15 mouse cellular contexts compared by ENCODE assay signal in genomic region chr4:41678863-41679262, GRCm38 (mm10). TPM values are rescaled to one million over a fixed set of nuclear protein-coding genes. Genes with fewer than 3 reads are reported as not detected.
DNase-seq lines count a peak whose midpoint lies in the region; ATAC-seq lines count a peak whose summit lies in the region.
"Had no signal": no experiment of that assay in that cellular context is flagged by ENCODE, and none has a peak within 500 bp of the region (broad histone marks: within the 10 kb centered on the region; RNA-seq: fewer than 3 reads in every experiment).

No protein-coding gene starts in this region.

- H3K4me2 ChIP-seq in heart, embryonic 16.5 days (ENCODE audit: low read depth, low read length): no peak overlapping the region
- H3K4me2 ChIP-seq in midbrain, embryonic 11.5 days: no peak overlapping the region
- no peak overlapping the region for H3K4me2 ChIP-seq in midbrain, embryonic 15.5 days
- H3K4me2 ChIP-seq: embryonic facial prominence, embryonic 15.5 days; liver, embryonic 11.5 days had no signal

- no peak overlapping the region for H3K4me3 ChIP-seq in heart, embryonic 16.5 days (ENCODE audit: low read length)
- no peak overlapping the region for H3K4me3 ChIP-seq in midbrain, embryonic 11.5 days (ENCODE audit: low read depth, low read length)
- no peak overlapping the region for H3K4me3 ChIP-seq in midbrain, embryonic 15.5 days
- H3K4me3 ChIP-seq: embryonic facial prominence, embryonic 15.5 days; neural tube, embryonic 12.5 days had no signal

- 0 out of 2 replicates have a peak overlapping the region, but pooled peaks have one; percentile 26 for H3K9ac ChIP-seq in heart, embryonic 16.5 days (ENCODE audit: low read length)
- H3K9ac ChIP-seq in midbrain, embryonic 11.5 days (ENCODE audit: low read length): 0 out of 2 replicates have a peak overlapping the region, but pooled peaks have one; percentile 36
- H3K9ac ChIP-seq in midbrain, embryonic 15.5 days: no peak overlapping the region
- H3K9ac ChIP-seq: embryonic facial prominence, embryonic 15.5 days; neural tube, embryonic 12.5 days had no signal

- ATAC-seq in heart, embryonic 16.5 days (replicated peaks; ENCODE audit: extremely low read depth, insufficient read depth, low FRiP score): no peak
- ATAC-seq in midbrain, embryonic 11.5 days (ENCODE audit: low FRiP score): no peak
- no peak for ATAC-seq in midbrain, embryonic 15.5 days (replicated peaks)

- H3K27me3 ChIP-seq in heart, embryonic 16.5 days (ENCODE audit: control insufficient read depth, insufficient read depth, low read length): peaks cover 6% of the 10 kb centered on the region
- no peaks in the 10 kb centered on the region for H3K27me3 ChIP-seq in midbrain, embryonic 11.5 days (ENCODE audit: control insufficient read depth, insufficient read depth, low read length)
- no peaks in the 10 kb centered on the region for H3K27me3 ChIP-seq in midbrain, embryonic 15.5 days (replicated peaks)
- H3K27me3 ChIP-seq: embryonic facial prominence, embryonic 15.5 days; neural tube, embryonic 12.5 days had no signal

- H3K4me1 ChIP-seq in heart, embryonic 16.5 days (ENCODE audit: control insufficient read depth, insufficient read depth, low read length): peaks cover 27% of the 10 kb centered on the region
- peaks cover 60% of the 10 kb centered on the region for H3K4me1 ChIP-seq in midbrain, embryonic 11.5 days (ENCODE audit: control insufficient read depth, insufficient read depth, low read length)
- peaks cover 59% of the 10 kb centered on the region for H3K4me1 ChIP-seq in midbrain, embryonic 15.5 days

- no peaks in the 10 kb centered on the region for H3K9me3 ChIP-seq in heart, embryonic 16.5 days (replicated peaks; ENCODE audit: control insufficient read depth, low read length)
- no peaks in the 10 kb centered on the region for H3K9me3 ChIP-seq in midbrain, embryonic 11.5 days (ENCODE audit: control insufficient read depth, low read length)
- H3K9me3 ChIP-seq in midbrain, embryonic 15.5 days: no peaks in the 10 kb centered on the region
- H3K9me3 ChIP-seq: embryonic facial prominence, embryonic 15.5 days; neural tube, embryonic 12.5 days had no signal

- H3K36me3 ChIP-seq in heart, embryonic 16.5 days (ENCODE audit: control insufficient read depth, insufficient read depth): no peaks in the 10 kb centered on the region
- peaks cover 12% of the 10 kb centered on the region for H3K36me3 ChIP-seq in midbrain, embryonic 11.5 days (ENCODE audit: control insufficient read depth, insufficient read depth, low read length)
- H3K36me3 ChIP-seq in midbrain, embryonic 15.5 days (replicated peaks): no peaks in the 10 kb centered on the region
- H3K36me3 ChIP-seq: embryonic facial prominence, embryonic 15.5 days had no signal

- H3K27ac ChIP-seq in heart, embryonic 16.5 days (ENCODE audit: low read length): no peak overlapping the region
- H3K27ac ChIP-seq in midbrain, embryonic 11.5 days (ENCODE audit: low read depth, low read length): no peak overlapping the region
- H3K27ac ChIP-seq in midbrain, embryonic 15.5 days: no peak overlapping the region
- H3K27ac ChIP-seq: embryonic facial prominence, embryonic 15.5 days; macrophage; neural tube, embryonic 12.5 days had no signal

- peak; percentile 67 to 92 for DNase-seq in adrenal gland, adult (ENCODE audit: inconsistent age in 2 of 2, low spot score in 1 of 2)
- no peak for DNase-seq in adrenal gland, postnatal 4 days (ENCODE audit: low spot score in 2 of 2)
- DNase-seq in heart, adult 11 months: no peak
- no peak for DNase-seq in midbrain, embryonic 11.5 days (ENCODE audit: low spot score, missing footprints)
- DNase-seq in layer of hippocampus, adult 9-10 months (ENCODE audit: low spot score): no peak
- DNase-seq in ovary, postnatal 14 days (ENCODE audit: low spot score): no peak
- DNase-seq: cerebellum, adult 18-20 months; gastrocnemius, postnatal 14 days; thymus, adult 2 months had no signal

- 44% methylated on average over 6 of the region's 6 CpGs for WGBS in heart, embryonic 16.5 days
- 66% methylated on average over 6 of the region's 6 CpGs for WGBS in midbrain, embryonic 11.5 days
- 68% methylated on average over 6 of the region's 6 CpGs for WGBS in midbrain, embryonic 15.5 days

RNA-seq across cellular contexts. Expression of gene Cntfr, which starts 18.0 kb away (rescaled TPM):
- total RNA-seq in adrenal gland, postnatal 4 days (2021): 10 to 100 TPM; 46.1 to 52.3 TPM
- 1.5 and 2.0 TPM in 2 replicates for polyA plus RNA-seq in heart, embryonic 16.5 days (2015; fragmentation: Nextera tagmentation; extraction: Ambion mirVana)
- 25.7 and 33.8 TPM in 2 replicates for polyA plus RNA-seq in midbrain, embryonic 11.5 days (2014; fragmentation: Nextera tagmentation; extraction: Ambion mirVana)
- polyA plus RNA-seq in midbrain, embryonic 15.5 days (2015; fragmentation: Nextera tagmentation; extraction: Ambion mirVana): 28.1 and 32.2 TPM in 2 replicates
- polyA plus RNA-seq: macrophage had no signal

RNA-seq across cellular contexts. Expression of gene Il11ra1, which starts 20.9 kb away (rescaled TPM):
- 10 to 100 TPM; 87.9 to 89.4 TPM for total RNA-seq in adrenal gland, postnatal 4 days (2021)
- polyA plus RNA-seq in heart, embryonic 16.5 days (2015; fragmentation: Nextera tagmentation; extraction: Ambion mirVana): 134 and 142 TPM in 2 replicates
- polyA plus RNA-seq in midbrain, embryonic 11.5 days (2014; fragmentation: Nextera tagmentation; extraction: Ambion mirVana): 55.2 and 57.9 TPM in 2 replicates
- 37.5 and 40.3 TPM in 2 replicates for polyA plus RNA-seq in midbrain, embryonic 15.5 days (2015; fragmentation: Nextera tagmentation; extraction: Ambion mirVana)

RNA-seq across cellular contexts. Expression of gene Rpp25l, which starts 34.5 kb away (rescaled TPM):
- total RNA-seq in adrenal gland, postnatal 4 days (2021): 10 to 100 TPM; 38.2 to 41.5 TPM
- 46.1 and 48.4 TPM in 2 replicates for polyA plus RNA-seq in heart, embryonic 16.5 days (2015; fragmentation: Nextera tagmentation; extraction: Ambion mirVana)
- polyA plus RNA-seq in midbrain, embryonic 11.5 days (2014; fragmentation: Nextera tagmentation; extraction: Ambion mirVana): 69.3 and 85.9 TPM in 2 replicates
- 59.1 and 64.6 TPM in 2 replicates for polyA plus RNA-seq in midbrain, embryonic 15.5 days (2015; fragmentation: Nextera tagmentation; extraction: Ambion mirVana)

RNA-seq across cellular contexts. Expression of gene Enho, which starts 38.7 kb away (rescaled TPM):
- total RNA-seq in adrenal gland, postnatal 4 days (2021): 1 to 10 TPM; 8.9 to 9.1 TPM
- 4.7 and 5.6 TPM in 2 replicates for polyA plus RNA-seq in heart, embryonic 16.5 days (2015; fragmentation: Nextera tagmentation; extraction: Ambion mirVana)
- 30.4 and 32.9 TPM in 2 replicates for polyA plus RNA-seq in midbrain, embryonic 11.5 days (2014; fragmentation: Nextera tagmentation; extraction: Ambion mirVana)
- 121 and 122 TPM in 2 replicates for polyA plus RNA-seq in midbrain, embryonic 15.5 days (2015; fragmentation: Nextera tagmentation; extraction: Ambion mirVana)

RNA-seq across cellular contexts. Expression of gene Dctn3, which starts 44.1 kb away (rescaled TPM):
- 100 to 1,000 TPM in 1 of 2 experiments, 10 to 100 TPM in 1; 90.7 to 103 TPM for total RNA-seq in adrenal gland, postnatal 4 days (2021)
- polyA plus RNA-seq in heart, embryonic 16.5 days (2015; fragmentation: Nextera tagmentation; extraction: Ambion mirVana): 137 and 141 TPM in 2 replicates
- 154 and 155 TPM in 2 replicates for polyA plus RNA-seq in midbrain, embryonic 11.5 days (2014; fragmentation: Nextera tagmentation; extraction: Ambion mirVana)
- polyA plus RNA-seq in midbrain, embryonic 15.5 days (2015; fragmentation: Nextera tagmentation; extraction: Ambion mirVana): 295 and 308 TPM in 2 replicates

Comparison
In these comparisons a context has a peak if more than half of its experiments do, and no peak if none do; other contexts are left out.
1. DNase-seq: peak in adrenal gland, adult (2 of 2); none in adrenal gland, postnatal 4 days (0 of 2), heart, adult 11 months (single experiment), midbrain, embryonic 11.5 days (single experiment), layer of hippocampus, adult 9-10 months (single experiment) and ovary, postnatal 14 days (single experiment).